Mouse (Mus musculus) gastrocnemius, postnatal 14 days (tissue): ENCODE results near the gene Sall2. TPM values are rescaled to one million over a fixed set of nuclear protein-coding genes. Genes with fewer than 3 reads are reported as not detected.
"Not testable (repeated sequence)": the region's sequence is repeated elsewhere in the genome, so short reads cannot be mapped to it uniquely, and the experiment has no call there.

ENCODE experiments used
- DNase-seq: peaks from one replicate; pipeline ENCODE4 v3.0.0; 2021; ENCODE audit warnings: mixed read lengths
- intact Hi-C: fragments of 180-260 bp; cut with DNase I; formaldehyde crosslinking; loops from one replicate; pipeline ENCODE4 v1.15.1; 2025; ENCODE audit warnings: low total_unique reads
- total RNA-seq, 2 experiments: library from RNA; stranded (reverse); gene quantifications; 2 replicates each; pipeline ENCODE4 v1.2.3; 2021

Gene Sall2
- total RNA-seq, 2 experiments from 2014 or later = 1.9 to 2.4 TPM

DNA sequence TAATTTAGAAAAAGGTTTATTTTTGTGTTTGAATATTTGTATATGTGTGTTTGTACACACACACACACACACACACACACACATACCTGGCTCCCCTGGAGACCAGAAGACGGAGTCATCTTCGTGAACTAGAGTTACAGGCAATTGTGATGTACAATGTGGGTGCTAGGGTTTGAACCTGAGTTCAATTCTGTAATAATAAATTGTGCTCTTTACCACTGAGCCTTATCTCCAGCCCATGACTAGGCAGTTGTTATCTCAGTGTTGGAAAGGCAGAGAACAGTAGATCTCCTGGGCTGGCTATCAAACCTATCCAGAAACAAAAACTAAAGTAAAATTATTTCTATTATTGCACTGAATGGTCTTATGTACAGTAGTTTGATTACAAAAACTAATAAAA is 22.5 kb downstream of the Sall2 start:
- intact Hi-C loops = no loop called here
- no peak for DNase-seq

DNA sequence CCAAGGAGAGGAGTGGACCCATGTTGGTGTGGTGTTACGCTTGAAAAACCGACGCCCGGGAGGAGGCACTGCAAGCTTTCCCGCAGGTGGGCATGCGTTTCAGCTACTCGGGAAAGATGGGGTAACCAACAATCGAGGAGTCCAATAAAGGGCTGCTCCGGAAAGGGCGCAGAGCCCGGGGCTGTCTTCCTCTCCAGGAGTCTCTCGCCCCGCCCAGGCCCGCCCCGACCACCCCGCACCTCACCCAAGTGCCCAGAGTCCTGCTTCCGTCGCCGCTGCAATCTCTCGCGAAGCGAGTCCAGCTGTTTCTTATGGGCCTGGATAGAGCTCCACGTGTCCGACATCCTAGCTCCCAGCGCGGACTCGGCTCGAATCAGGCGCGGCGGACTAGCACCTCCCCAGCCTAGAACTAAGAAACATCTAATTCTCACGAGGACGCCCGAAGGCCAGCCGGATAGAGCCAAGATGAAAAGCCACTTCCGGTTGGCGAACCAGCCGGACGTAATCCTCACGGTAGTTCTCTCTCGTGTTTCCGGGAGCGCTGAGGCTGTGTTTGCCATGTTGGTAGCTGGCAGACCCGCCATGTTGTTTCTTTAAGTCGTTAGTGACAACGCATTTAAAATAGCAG is 23.8 kb downstream of the Sall2 start, which contains the start of gene Mettl3:
Gene Mettl3, minus strand, starts transcription at position 485 of the 628 bp plus-strand sequence.
- intact Hi-C loops = no loop called here
- peak; percentile 91 for DNase-seq

DNA sequence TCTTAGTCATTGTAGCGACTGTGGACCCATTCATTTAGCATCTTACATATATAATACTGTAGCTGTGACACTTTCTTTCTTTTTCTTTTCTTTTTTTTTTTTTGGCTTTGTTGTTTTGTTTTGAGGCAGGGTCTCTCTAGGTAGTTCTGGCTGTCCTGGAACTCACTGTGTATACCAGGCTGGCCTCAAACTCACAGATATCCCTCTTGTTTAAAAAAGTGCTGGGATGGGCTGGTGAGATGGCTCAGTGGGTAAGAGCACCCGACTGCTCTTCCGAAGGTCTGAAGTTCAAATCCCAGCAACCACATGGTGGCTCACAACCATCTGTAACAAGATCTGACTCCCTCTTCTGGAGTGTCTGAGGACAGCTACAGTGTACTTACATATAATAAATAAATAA is 25.0 kb downstream of the Sall2 start:
- intact Hi-C loops, DNase-seq: not testable (repeated sequence)

DNA sequence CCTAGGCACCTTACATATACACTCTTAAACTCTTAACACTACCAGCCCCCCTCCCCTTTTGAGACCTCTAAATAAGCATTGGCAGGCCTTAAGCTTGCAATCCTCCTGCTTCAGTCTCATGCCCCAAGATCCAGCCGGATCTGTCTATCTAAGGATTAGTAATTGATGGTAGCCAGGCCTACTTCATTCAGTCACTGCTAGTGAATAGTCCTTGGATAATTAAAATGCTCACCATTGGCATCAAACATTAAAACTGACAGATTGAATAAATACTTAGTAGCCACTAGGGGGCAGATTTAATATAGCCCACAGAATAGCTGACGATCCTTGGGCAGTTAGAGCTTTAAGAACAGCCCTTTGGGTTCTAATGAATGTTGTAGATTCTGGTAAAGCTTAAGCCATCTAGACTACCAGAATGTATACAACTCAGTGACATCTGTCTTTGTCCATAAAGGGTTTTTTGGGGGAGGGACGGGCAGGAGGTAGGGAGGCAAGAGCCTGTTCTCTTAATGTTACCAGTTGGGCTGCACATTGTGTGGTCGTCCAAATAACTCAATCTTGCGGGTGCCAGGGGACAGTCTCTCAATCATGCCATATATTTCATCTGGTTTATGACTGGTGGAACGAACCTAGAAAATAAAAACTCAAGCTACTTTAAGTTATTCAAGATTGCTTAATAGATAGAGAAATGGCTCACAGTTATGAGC is 32.9 kb downstream of the Sall2 start:
- DNase-seq = no peak
- intact Hi-C loops = loop anchor here (2.0 kb wide), 1 partner anchor 39 kb away; no protein-coding TSS in a partner anchor

DNA sequence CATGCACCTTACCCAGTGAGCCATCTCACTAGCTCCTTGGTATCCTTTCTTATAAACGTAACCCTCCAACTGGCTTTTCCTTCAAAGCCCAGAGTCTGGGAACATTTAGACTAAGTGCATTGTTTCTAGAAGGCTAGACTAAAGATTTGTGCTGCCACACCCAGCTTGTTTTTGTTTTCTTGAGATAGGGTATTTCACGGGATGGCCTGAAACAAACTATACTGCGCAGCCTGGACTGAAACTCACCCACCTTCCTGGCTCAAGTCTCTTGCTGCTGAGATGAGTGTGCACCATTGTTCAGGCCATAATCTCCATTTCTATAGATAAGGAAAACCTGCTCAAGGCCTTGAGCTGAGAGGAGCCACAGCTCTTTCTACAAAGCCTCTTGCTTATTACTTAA is 44.4 kb downstream of the Sall2 start:
- intact Hi-C loops = no loop called here
- no peak for DNase-seq

DNA sequence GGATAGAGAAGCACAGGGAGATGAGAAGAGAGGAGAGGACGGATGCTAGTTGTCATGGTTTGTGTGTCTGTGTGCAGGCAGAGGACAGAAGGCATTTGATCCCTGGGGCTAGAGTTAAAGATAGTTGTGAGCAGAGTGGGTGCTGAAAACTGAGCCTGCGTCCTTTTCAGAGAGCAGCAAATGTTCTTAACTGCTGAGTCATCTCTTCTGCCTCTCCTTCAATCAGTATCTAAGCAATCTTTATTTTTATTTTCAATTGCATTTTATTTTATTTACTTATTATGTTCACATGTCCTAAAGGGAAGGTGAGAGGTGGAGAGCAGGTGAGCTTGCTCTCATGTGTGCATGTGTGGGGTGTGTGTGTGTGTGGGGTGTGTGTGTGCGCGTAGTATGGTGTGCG is 44.9 kb downstream of the Sall2 start:
- DNase-seq = no peak
- intact Hi-C loops = no loop called here

DNA sequence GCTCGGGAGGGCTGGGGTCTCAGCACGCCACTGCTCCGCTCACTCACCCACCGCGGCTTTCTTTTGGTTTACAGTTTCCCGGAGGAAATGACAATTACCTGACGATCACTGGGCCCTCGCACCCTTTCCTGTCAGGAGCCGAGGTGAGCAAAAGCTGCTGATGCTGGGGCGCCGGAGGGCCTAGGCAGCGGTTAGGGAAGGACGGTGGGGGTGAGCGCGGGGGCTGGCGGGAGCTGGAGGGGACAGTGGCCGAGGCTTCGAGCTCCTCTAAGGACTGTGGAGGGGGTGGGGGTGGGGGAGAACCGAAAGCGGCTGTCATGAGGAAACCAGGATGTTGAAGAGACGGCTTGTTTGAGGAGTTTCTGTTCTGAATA is 48.8 kb downstream of the Sall2 start:
- peak; percentile 27 for DNase-seq

DNA sequence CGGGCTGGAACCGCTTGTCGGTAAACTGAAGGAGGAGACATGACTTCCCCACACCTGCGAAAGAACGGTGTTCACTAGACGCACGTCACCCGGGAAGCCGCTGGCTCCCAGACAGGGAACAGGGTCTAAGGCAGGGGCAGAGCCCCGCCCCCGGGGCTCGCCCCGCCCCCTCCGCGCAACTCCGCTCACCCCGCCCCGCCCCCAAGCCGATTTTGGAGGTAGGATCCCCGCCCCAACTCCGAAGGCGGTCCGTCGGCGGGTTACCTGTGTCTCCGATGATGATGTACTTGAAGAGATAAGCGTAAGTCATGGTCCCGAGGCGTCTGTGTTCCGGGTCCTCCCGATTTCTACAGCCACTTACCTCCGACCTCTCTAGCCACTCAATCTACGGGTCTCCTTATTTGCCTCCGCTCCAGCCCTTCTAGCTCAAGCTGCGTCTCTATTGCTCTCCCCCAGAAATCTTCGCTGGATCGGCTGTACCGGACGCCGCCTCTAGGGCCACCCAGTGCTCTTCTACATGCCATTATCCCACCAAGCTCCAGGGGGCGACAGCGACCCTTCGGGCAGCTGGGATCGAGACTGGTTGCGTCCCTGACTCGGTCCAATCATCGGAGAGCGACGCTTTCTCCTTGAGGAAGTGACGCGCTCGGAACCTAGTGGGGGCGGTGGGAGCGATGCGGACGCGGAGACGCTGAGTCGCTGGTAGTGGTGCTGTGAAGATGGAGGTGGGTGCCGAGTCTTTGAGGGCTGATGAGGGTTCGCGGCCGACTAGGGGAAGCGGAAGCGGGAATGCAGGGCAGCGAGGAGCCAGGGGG is 49.4 kb downstream of the Sall2 start, which contains the start of the genes Tox4 and Rab2b:
Gene Tox4, plus strand, starts transcription at position 215 of the 815 bp plus-strand sequence.
Gene Rab2b, minus strand, starts transcription at position 614 of the 815 bp plus-strand sequence.
- intact Hi-C loops = no loop called here

More for the DNA sequence above, 48.8 kb downstream of the Sall2 start:
- intact Hi-C loops = no loop called here

DNA sequence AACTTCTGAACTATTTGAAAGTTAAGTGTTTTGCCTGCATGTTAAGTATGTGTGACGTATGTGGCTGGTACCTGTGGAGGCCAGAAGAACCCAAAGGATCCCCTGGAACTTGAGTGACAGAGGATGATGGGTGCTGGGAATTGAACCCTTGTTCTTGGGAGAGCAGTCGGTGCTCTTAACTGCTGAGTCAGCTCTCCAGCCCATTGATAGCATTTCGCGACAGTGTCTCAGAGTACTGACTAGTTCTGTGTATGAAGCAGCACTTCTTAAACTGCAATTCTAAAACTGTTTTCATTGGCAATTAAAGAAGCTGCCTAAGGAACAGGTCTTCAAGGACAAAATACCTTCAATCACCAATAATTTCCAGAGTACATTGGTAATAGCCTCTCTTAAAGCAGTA is 51.4 kb downstream of the Sall2 start:
- DNase-seq = no peak
- intact Hi-C loops = no loop called here

More for the DNA sequence above, 49.4 kb downstream of the Sall2 start, which contains the start of the genes Tox4 and Rab2b:
- peak; percentile 97 for DNase-seq

DNA sequence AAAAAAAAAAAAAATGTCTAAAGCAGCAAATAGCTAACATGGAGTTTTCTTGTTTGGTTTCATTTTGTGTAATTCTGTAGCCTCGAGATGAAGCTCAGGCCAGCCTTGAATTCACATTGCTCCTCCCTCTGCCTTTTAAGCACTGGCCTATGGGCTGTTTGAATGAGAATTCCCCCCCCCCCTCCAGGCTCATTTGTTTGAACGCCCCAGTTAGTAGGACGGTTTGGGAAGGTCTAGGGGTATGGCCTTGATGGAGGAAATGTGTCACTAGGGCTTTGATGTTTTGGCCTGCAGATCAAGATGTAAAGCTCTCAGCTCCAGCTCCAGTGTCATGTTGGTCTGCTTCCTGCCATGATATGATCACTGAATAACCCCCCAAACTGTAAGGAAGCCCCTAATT is 55.8 kb downstream of the Sall2 start:
- intact Hi-C loops = no loop called here
- DNase-seq = no peak

Other genes starting within 250 kb of the Sall2 start
- gene Hnrnpc, start 224.7 kb downstream of the Sall2 start, total RNA-seq = 10 to 100 TPM; 76.7 to 88.8 TPM
- under 1 TPM in 1 of 2 experiments, not detected in 1; 0.25 TPM for gene Rpgrip1, start 218.1 kb downstream of the Sall2 start, total RNA-seq
- gene Supt16, start 131.3 kb downstream of the Sall2 start, total RNA-seq = 10 to 100 TPM; 15.7 to 16.1 TPM
- gene Chd8, start 71.0 kb downstream of the Sall2 start, total RNA-seq = 10 to 100 TPM; 36.5 to 37.7 TPM
- 10 to 100 TPM; 31.9 to 33.1 TPM for gene Tox4, start 49.6 kb downstream of the Sall2 start, total RNA-seq
- 1 to 10 TPM; 3.7 to 5.0 TPM for gene Rab2b, start 49.2 kb downstream of the Sall2 start, total RNA-seq
- gene Mettl3, start 23.6 kb downstream of the Sall2 start, total RNA-seq = 10 to 100 TPM; 11.8 to 14.7 TPM
- not detected for gene Olfr1513, start 27.6 kb upstream of the Sall2 start, total RNA-seq
- not detected for gene Olfr1512, start 50.4 kb upstream of the Sall2 start, total RNA-seq
- gene Olfr1511, start 68.6 kb upstream of the Sall2 start, total RNA-seq = not detected
- gene Olfr1510, start 85.6 kb upstream of the Sall2 start, total RNA-seq = not detected
- not detected for gene Olfr1509, start 114.2 kb upstream of the Sall2 start, total RNA-seq
- gene Olfr1508, start 138.7 kb upstream of the Sall2 start, total RNA-seq = not detected
- gene Olfr1507, start 167.0 kb upstream of the Sall2 start, total RNA-seq = not detected